Mouse (Mus musculus) small intestine, adult 10 weeks (tissue): ENCODE results near the gene Bcl2l15. TPM values are rescaled to one million over a fixed set of nuclear protein-coding genes. Genes with fewer than 3 reads are reported as not detected.

Experiments used
- polyA plus RNA-seq: library from polyadenylated mRNA; stranded (reverse); fragments of 350-450 nt; fragmentation: Illumina TruSeq; extraction: RNeasy Lipid Tissue Mini Kit (QIAGEN cat#74804); gene quantifications from one replicate; pipeline ENCODE4 v1.2.3, GENCODE M21; 2014; ENCODE audit warnings: low replicate concordance

Gene Bcl2l15
- polyA plus RNA-seq: 77.4 TPM

DNA sequence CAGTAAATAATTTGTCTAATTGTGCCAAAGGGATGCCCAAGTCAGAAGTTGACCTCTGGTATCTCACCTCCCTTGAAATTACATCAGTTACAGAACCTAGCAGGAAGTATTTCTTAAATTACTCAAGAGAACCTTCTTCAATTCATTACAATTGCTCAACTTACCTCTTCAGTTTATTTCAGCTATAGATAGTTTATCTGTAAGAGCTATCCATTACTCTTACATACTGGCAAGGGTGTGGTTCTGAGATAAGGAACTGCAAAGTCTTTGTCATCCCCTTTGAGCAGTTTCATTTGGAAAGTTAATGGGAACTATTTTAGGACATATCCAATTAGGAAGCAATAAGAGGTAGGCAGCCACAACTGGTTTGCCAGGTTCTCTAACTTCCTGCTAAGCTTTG is at the start of gene Bcl2l15:
TSS of gene Bcl2l15 (plus strand) at position 176 of the 400 bp plus-strand sequence.

DNA sequence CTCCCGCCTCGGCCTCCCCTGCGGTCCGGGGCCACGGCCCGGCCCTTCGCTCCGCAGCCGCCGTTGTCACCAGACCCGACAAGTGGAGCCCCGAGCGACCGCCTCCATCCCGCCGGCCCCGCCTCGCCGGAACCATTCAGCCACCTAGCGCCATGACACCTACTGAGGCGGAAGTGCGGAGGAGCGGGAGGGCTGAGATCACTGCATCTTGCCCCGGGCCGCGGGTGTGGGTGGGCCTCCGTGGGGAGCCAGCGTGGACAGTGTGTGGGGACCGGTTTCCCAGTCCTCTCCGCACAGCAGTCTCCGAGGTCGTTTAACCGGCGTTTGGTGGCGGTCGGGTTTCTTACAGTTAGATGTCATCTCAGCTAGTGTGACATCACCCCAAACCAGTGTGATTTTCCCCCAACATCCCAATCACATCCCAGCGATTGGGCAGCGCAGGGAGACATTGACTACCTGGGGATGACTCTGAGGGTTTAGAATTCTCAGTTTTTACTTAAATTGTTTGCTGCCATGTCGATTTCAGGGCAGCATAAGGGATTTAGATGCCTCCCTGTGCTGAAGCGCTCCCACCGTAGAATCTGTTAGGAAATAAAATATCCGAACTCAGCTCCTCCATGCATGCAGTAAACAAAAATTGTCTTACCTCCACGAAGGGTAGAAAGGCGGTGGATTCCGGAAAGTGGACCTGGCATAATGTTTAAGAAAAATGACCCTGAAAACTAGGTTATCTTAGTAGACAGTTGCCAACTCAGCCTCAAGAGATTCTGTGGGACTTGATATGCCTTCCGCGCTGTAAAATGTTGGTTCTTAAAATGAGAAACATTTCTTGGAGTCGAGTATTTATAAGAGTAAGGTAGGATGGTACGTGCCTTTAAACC is 40.9 kb upstream of the Bcl2l15 start, which contains the start of gene Hipk1:
TSS of gene Hipk1 (minus strand) at position 334 of the 881 bp plus-strand sequence.

DNA sequence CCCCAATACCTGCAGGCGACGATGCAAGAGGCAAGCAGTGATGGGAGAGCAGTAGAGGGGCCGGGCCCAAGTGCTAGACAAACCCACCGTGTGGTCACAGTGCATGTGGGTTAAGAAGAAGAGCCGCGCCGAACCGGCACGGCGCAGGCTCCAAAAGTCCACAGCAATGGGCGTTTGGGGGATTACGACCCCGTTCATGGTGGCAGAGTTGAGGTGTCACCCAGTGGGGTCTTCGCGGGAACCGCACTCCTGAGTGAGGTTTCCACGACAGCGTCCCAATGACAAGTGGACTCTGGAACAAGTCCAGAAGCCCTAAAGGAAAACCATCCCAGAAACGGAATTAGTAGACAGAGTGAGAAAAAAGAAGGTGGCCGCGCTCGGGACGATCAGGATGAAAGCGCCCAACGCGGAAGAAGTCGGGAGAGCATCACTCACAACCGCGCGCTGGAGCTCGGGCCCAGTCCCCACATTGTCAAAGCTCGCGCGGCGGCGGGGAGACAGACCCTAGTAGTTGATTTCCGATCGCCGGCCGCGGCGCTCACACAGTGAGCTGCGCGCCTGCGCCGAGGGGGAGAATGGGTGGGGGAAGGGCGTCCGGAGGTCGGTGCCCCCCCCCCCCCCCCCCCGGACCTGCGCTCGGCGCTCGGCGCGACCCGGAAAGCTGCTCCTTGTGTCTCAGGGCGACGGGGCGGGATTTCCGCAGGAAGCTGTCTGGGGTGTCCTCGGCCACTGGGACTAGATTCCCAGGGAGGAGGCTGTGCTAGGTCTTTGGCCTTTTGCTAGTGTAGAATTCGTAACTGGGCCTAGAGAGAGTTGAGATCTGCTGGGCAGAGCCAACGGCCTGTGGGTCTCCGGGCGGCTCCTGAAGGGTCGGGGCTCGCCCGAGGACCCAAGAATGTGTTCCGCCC is 23.3 kb upstream of the Bcl2l15 start, which contains the start of the genes Dclre1b, Ap4b1 and Gm43064:
TSS of gene Dclre1b (minus strand) at position 554 of the 908 bp plus-strand sequence.
TSS of gene Ap4b1 (plus strand) at position 630 of the 908 bp plus-strand sequence.
TSS of gene Gm43064 (plus strand) at position 683 of the 908 bp plus-strand sequence.

DNA sequence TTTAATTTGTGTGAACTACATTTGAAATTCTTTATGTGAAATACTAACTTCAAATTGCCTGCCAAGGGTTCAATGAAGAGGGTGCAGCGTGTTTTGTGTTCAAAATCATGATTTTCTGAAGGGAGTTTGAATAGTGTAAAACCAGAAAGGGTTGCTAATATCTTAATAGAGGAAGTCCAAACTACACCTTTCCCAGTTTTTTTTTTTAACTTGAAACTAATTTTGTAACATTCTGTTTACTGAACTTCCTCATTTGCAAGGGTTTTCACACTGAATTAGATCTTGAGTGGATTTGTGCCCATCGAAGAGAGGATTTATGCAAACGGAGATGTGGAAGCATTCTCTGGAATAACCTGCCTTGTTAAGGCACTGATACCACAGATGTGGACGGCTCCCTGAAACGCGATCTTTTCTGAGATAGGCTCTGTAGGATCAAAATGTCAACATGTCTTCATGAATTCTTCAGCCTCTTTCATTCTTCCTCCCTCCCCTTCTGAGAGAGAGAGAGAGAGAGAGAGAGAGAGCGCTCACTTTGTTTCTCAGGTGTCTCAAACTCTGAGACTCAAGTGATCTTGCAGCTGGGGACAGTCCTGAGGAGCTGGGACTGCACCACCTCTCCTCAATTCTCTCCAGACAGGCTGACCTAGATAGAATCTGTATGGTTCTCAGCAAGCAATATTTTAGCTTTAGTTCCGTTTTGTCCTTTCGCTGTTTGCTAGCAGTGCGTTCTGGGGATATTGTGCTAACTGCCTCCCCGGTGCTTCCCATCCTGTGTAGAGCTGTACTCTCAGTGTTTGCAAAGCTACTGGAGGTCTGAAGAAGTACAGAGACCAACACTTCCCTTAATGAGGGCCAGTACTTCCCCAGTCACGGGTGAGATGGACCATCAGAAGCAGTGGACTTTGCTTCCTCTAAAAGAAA is 26.7 kb downstream of the Bcl2l15 start, which contains the start of gene Ptpn22:
TSS of gene Ptpn22 (plus strand) at position 915 of the 921 bp plus-strand sequence.

Other genes starting within 250 kb of the Bcl2l15 start
- gene Atg4a-ps, start 186.5 kb upstream of the Bcl2l15 start, polyA plus RNA-seq: 0.22 TPM
- 5.2 TPM for gene Olfml3, start 94.6 kb upstream of the Bcl2l15 start, polyA plus RNA-seq
- not detected for gene Gm10964, start 93.2 kb upstream of the Bcl2l15 start, polyA plus RNA-seq
- gene Hipk1, start 41.0 kb upstream of the Bcl2l15 start, polyA plus RNA-seq: 48.8 TPM
- gene Dclre1b, start 23.2 kb upstream of the Bcl2l15 start, polyA plus RNA-seq: 7.3 TPM
- 14.9 TPM for gene Ap4b1, start 23.1 kb upstream of the Bcl2l15 start, polyA plus RNA-seq
- gene Gm43064, start 23.0 kb upstream of the Bcl2l15 start, polyA plus RNA-seq: not detected
- gene Ptpn22, start 27.2 kb downstream of the Bcl2l15 start, polyA plus RNA-seq: 31.7 TPM
- gene Rsbn1, start 81.5 kb downstream of the Bcl2l15 start, polyA plus RNA-seq: 33.8 TPM
- gene Phtf1, start 135.5 kb downstream of the Bcl2l15 start, polyA plus RNA-seq: 11.9 TPM